Mouse (Mus musculus) myocyte (in vitro differentiated cells): ENCODE data around the gene D630045J12Rik. TPM values are rescaled to one million over a fixed set of nuclear protein-coding genes. Genes with fewer than 3 reads are reported as not detected.

Source experiments
- H3K27me3 ChIP-seq: one replicate; pipeline ENCODE4 v1.6.1; 2011; ENCODE audit not compliant: control insufficient read depth, insufficient read depth, insufficient read length
- H3K36me3 ChIP-seq: one replicate; pipeline ENCODE4 v1.6.1; 2011; ENCODE audit not compliant: control insufficient read depth, insufficient read depth
- H3K4me2 ChIP-seq: one replicate; pipeline ENCODE4 v1.6.1; 2011; ENCODE audit warnings: low read depth, control low read depth
- H3K4me3 ChIP-seq: one replicate; pipeline ENCODE4 v1.5.1; 2011; ENCODE audit warnings: mild to moderate bottlenecking, control low read depth, moderate library complexity
- H3K79me2 ChIP-seq: one replicate; pipeline ENCODE4 v1.6.1; 2011; ENCODE audit not compliant: control insufficient read depth, insufficient read depth
- H3ac ChIP-seq: one replicate; pipeline ENCODE4 v1.6.1; 2011; ENCODE audit not compliant: control insufficient read depth, insufficient read length
- CEBPB ChIP-seq: IDR thresholded peaks from 2 replicates; pipeline ENCODE4 v1.6.1; 2011; ENCODE audit warnings: mild to moderate bottlenecking, moderate library complexity; ENCODE audit not compliant: poor library complexity, insufficient read depth, severe bottlenecking
- E2F4 ChIP-seq: IDR thresholded peaks from one replicate; pipeline ENCODE4 v1.6.1; 2011; ENCODE audit warnings: mild to moderate bottlenecking, control low read depth, moderate library complexity; ENCODE audit not compliant: insufficient read depth
- MAX ChIP-seq: IDR thresholded peaks from one replicate; pipeline ENCODE4 v1.6.1; 2011; ENCODE audit warnings: low read depth, mild to moderate bottlenecking, control low read depth
- MYOD1 ChIP-seq, 3 experiments: IDR thresholded peaks; one replicate each; pipeline ENCODE4 v1.6.1; 2011; ENCODE audit warnings: control low read depth in 2 of 3, low read depth in 2 of 3, mild to moderate bottlenecking in 2 of 3, moderate library complexity in 1 of 3; ENCODE audit not compliant: insufficient read length in 2 of 3, control insufficient read depth in 1 of 3
- MYOG ChIP-seq, 3 experiments: IDR thresholded peaks; one replicate each; pipeline ENCODE4 v1.6.1; 2011; ENCODE audit warnings: control low read depth in 2 of 3, low read depth in 2 of 3, mild to moderate bottlenecking in 2 of 3; ENCODE audit not compliant: insufficient read length in 2 of 3, control insufficient read depth in 1 of 3, insufficient read depth in 1 of 3
- POLR2A ChIP-seq: IDR thresholded peaks from one replicate; pipeline ENCODE4 v1.6.1; 2011; ENCODE audit warnings: low read depth, mild to moderate bottlenecking, control low read depth, moderate library complexity; ENCODE audit not compliant: insufficient read length
- POLR2AphosphoS2 ChIP-seq: IDR thresholded peaks from one replicate; pipeline ENCODE4 v1.6.1; 2011; ENCODE audit warnings: low read depth, control low read depth; ENCODE audit not compliant: insufficient read length
- REST ChIP-seq: IDR thresholded peaks from one replicate; pipeline ENCODE4 v1.6.1; 2011; ENCODE audit warnings: mild to moderate bottlenecking, control low read depth, moderate library complexity; ENCODE audit not compliant: insufficient read depth, insufficient read length
- SRF ChIP-seq: IDR thresholded peaks from one replicate; pipeline ENCODE4 v1.6.1; 2011; ENCODE audit warnings: low read depth; ENCODE audit not compliant: control insufficient read depth, insufficient read length
- TCF12 ChIP-seq: IDR thresholded peaks from one replicate; pipeline ENCODE4 v1.6.1; 2011; ENCODE audit warnings: mild to moderate bottlenecking, control low read depth; ENCODE audit not compliant: poor library complexity, insufficient read depth, severe bottlenecking
- TCF3 ChIP-seq: IDR thresholded peaks from one replicate; pipeline ENCODE4 v1.6.1; 2011; ENCODE audit warnings: low read depth, control low read depth; ENCODE audit not compliant: insufficient read length
- USF1 ChIP-seq: IDR thresholded peaks from one replicate; pipeline ENCODE4 v1.6.1; 2011; ENCODE audit warnings: low read depth, mild to moderate bottlenecking, control low read depth, moderate library complexity
- polyA plus RNA-seq: library from polyadenylated mRNA; unstranded; fragments of >200 nt; fragmentation: generic; extraction: Trizol; gene quantifications from one replicate; pipeline ENCODE4 v1.2.1, GENCODE M21; 2012; ENCODE audit warnings: missing spikeins

D630045J12Rik gene
- polyA plus RNA-seq, 1 experiment = 0.77 TPM

DNA sequence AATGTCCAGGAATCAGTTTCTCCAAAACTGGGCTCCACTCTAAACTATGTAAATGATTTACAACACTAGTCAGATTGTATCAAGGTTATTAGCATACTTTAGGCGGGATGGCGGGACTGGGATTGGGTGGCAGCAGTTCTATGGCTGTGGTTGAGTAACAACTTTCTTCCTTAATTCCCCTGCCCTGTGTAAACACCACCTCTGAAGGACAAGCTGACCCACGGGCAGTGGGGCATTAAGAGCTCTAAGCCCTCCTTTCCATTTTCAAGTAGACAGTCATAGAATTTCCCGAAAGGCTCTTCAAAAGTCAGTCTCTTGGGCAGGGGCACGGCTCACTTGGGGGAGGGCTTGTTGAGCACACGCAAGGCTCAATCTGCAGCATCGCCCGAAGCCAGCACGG is 142.9 kb downstream of the D630045J12Rik start:
- H3K4me3 ChIP-seq = no peak overlapping the region
- no peaks in the 10 kb centered on the region for H3K36me3 ChIP-seq
- TF ChIP-seq MYOD1 (IDR thresholded peaks at IDR 0.05; ENCODE audit: control insufficient read depth in 1 of 3, insufficient read length in 2 of 3, low read depth in 2 of 3) (no peak), MAX (no peak), REST (no peak), SRF (no peak)
- H3K27me3 ChIP-seq = no peaks in the 10 kb centered on the region
- no peak overlapping the region for H3K4me2 ChIP-seq
- no peak overlapping the region for H3ac ChIP-seq
- no peaks in the 10 kb centered on the region for H3K79me2 ChIP-seq

DNA sequence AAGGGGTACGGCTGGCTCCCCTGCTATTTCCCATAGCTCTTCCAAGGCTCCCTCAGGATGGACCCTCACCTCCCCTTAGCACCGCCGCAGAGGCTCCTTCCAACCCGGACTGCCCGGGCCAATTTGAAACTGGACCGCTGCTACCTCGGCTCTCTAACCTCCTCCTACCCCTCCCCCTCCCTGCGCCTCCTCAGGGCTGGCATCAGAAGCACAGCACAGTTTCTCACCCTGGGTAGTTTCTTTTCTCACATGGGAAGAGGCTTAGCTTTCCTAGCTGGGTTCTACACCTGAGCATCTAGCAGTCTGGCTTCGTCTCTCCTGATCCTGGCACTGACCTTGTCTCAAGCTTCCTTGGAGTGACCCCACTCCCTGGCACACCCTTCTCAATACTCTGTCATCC is 143.9 kb downstream of the D630045J12Rik start:
- TF ChIP-seq CEBPB = no peak
- no peak for TF ChIP-seq MYOD1 (IDR thresholded peaks at IDR 0.05; ENCODE audit: control insufficient read depth in 1 of 3, insufficient read length in 2 of 3, low read depth in 2 of 3)
- no peak for TF ChIP-seq POLR2AphosphoS2
- TF ChIP-seq REST = no peak
- no peak for TF ChIP-seq TCF3
- TF ChIP-seq TCF12 = no peak
- no peak for TF ChIP-seq SRF
- TF ChIP-seq MAX = no peak
- no peak for TF ChIP-seq E2F4
- no peak for TF ChIP-seq USF1
- TF ChIP-seq POLR2A = no peak
- no peak for TF ChIP-seq MYOG (IDR thresholded peaks at IDR 0.05; ENCODE audit: control insufficient read depth in 1 of 3, insufficient read depth in 1 of 3, insufficient read length in 2 of 3, low read depth in 2 of 3)
- no peaks in the 10 kb centered on the region for H3K79me2 ChIP-seq
- H3K4me3 ChIP-seq = no peak overlapping the region
- H3K36me3 ChIP-seq = no peaks in the 10 kb centered on the region
- H3K27me3 ChIP-seq = no peaks in the 10 kb centered on the region
- no peak overlapping the region for H3K4me2 ChIP-seq
- no peak overlapping the region for H3ac ChIP-seq

DNA sequence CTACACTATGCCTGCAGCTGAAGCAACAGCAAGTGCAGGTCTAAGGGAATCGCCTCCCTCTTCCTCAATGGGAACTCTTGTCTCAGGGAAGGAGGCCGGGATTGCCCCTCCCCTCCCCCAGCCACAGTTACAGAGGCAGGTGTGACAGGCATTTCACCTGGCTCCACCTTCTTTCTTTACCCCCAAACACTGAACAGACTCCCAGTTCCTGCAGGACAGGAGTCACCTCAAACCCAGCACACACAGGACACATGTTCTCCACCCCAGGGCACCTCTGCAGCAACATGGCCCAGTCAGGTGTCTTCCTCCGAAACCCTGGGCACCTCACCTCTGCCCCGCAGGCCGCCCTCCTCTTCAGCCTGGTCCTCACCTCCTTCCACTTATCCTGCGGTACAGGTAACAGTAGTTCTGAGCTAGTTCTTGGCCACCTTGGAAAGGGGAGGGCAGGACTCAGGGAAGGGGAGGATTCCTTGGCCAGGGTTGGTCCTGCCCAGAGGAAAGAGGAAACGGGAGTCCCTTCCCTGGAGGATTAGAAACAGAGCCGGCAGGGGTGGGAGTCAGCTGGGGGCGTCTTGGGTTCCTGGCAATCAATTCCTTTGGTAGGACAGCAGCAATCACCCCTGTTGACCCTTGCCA is 144.5 kb downstream of the D630045J12Rik start, which contains the start of gene Tmem213:
Gene Tmem213 (plus strand): TSS at position 96 of the 636 bp plus-strand sequence.
- Histone ChIP-seq H3K27me3 (no peaks in the 10 kb centered on the region), H3K4me2 (no peak within 1 kb of the TSS), H3K4me3 (no peak within 1 kb of the TSS), H3K79me2 (no peaks in the 10 kb centered on the region), H3K36me3 (no peaks in the 10 kb centered on the region), H3ac (no peak within 1 kb of the TSS)
- TF ChIP-seq MYOD1 (IDR thresholded peaks at IDR 0.05; ENCODE audit: control insufficient read depth in 1 of 3, insufficient read length in 2 of 3, low read depth in 2 of 3) (no peak), TCF3 (no peak), MAX (no peak), SRF (no peak)

DNA sequence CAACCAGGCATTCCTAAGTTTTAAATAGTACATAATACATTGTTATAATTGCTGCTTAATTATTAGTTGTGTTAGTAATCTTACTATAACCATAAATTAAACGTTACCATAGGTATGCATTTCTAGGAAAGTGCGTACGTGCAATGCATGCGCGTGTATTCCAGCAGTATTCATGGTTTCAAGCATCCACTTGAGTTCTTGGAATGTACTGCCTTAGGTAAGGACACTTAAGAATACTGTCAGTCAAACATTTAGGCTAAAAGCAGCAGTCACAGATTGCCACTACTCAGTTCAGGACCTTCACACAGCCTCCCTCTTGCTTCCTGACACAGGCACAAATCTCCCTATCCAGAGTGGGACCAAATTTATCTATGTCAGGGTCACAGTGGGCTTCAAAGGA is 145.4 kb downstream of the D630045J12Rik start:
- H3K4me3 ChIP-seq = no peak overlapping the region
- TF ChIP-seq MYOD1 (IDR thresholded peaks at IDR 0.05; ENCODE audit: control insufficient read depth in 1 of 3, insufficient read length in 2 of 3, low read depth in 2 of 3) (no peak), MAX (no peak), POLR2AphosphoS2 (no peak), MYOG (IDR thresholded peaks at IDR 0.05; ENCODE audit: control insufficient read depth in 1 of 3, insufficient read depth in 1 of 3, insufficient read length in 2 of 3, low read depth in 2 of 3) (no peak), USF1 (no peak), REST (no peak), TCF12 (no peak), POLR2A (no peak), CEBPB (no peak), E2F4 (no peak)
- no peaks in the 10 kb centered on the region for H3K79me2 ChIP-seq
- H3ac ChIP-seq = no peak overlapping the region
- H3K4me2 ChIP-seq = no peak overlapping the region
- H3K27me3 ChIP-seq = no peaks in the 10 kb centered on the region
- H3K36me3 ChIP-seq = no peaks in the 10 kb centered on the region

DNA sequence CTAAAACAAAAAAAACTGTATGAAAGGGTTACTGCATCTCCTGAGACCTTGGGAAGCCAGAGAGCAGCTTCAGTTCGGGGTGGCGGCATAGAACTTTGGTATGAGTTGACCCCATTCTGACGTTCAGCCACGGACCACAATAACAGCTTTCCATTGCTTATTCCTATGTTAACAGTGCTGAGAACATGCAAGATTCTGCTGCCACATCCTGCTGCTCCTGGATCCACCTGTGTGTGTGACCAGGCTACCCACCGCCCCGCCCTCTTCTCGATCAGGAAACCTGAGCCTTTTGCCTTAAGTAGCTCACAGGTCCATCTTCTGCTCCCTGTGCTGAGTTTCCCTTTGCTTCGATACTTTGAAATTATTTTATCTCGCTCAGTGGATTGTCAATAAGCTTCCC is 147.9 kb downstream of the D630045J12Rik start:
- Histone ChIP-seq H3K79me2 (no peaks in the 10 kb centered on the region), H3K4me3 (no peak overlapping the region), H3K4me2 (no peak overlapping the region), H3K27me3 (no peaks in the 10 kb centered on the region), H3K36me3 (no peaks in the 10 kb centered on the region), H3ac (no peak overlapping the region)
- TF ChIP-seq TCF12 (no peak), SRF (no peak), MYOD1 (IDR thresholded peaks at IDR 0.05; ENCODE audit: control insufficient read depth in 1 of 3, insufficient read length in 2 of 3, low read depth in 2 of 3) (no peak), POLR2A (no peak), TCF3 (no peak), USF1 (no peak)
